Mouse (Mus musculus): ENCODE measurements around the gene Gpr157. TPM values are rescaled to one million over a fixed set of nuclear protein-coding genes. Genes with fewer than 3 reads are reported as not detected.

The Gpr157 gene
- polyA plus RNA-seq, 1 experiment = 3.1 TPM

DNA sequence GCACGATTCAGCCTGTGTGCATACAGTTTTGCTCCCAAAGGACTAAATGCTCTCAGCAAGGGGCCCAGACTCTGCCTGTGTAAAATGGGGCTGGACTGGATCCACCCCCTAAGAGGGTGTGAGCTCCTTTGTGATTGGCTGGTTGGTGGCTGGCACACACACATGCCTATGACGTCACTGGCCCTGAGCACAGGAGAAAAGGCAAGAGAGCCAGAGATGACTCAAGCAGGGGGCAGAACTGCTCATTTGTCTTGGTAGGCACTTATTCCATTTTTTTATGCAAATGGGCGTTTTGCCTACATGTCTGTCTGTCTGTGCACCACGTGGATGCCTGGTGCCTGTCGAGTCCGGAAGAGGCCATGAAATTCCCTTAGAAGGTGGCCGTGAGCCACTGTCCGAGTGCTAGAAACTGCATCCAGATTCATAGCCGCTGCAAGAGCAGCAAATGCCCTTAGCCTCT lies 50.9 kb downstream of the Gpr157 start:
- Histone ChIP-seq H3K4me3 (replicated peaks; ENCODE audit: insufficient read depth, low read depth, low read length) (peak overlapping the region; percentile 38), H3K4me1 (ENCODE audit: control insufficient read depth, insufficient read depth, low read length) (peaks cover 3% of the 10 kb centered on the region), H3K27ac (ENCODE audit: insufficient read depth, low read length) (no peak overlapping the region), H3K27me3 (ENCODE audit: control insufficient read depth, insufficient read depth, low read length) (no peaks in the 10 kb centered on the region)
- peak; percentile 32 to 50 for DNase-seq
- 17% methylated on average over 9 of the region's 9 CpGs for WGBS
- TF ChIP-seq POLR2A (IDR thresholded peaks at IDR 0.05; ENCODE audit: borderline replicate concordance, insufficient read depth, low read length) = no peak

DNA sequence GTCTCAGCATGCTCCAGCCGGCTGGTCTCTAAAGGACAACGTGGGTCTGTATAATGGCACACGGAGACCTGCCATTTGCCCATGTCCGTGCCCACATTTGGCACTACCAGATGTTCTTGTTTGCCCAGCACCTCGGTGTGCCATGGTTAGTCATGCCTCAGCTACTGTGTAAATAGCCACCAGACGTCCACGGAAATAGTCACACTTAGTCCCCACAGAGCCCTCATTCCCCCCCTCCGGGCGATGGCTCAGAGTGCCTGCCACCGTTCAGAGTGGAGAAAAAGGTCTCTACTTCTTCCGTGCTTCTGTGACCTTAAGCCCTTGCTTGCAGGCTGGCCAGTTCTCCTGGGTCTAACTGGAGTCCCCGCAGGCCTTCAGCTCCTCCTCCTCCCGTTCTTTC lies 51.9 kb downstream of the Gpr157 start:
- DNase-seq = no peak
- 50% methylated on average over 13 of the region's 13 CpGs for WGBS
- TF ChIP-seq POLR2A (IDR thresholded peaks at IDR 0.05; ENCODE audit: borderline replicate concordance, insufficient read depth, low read length) (no peak), CTCF (IDR thresholded peaks at IDR 0.05; ENCODE audit: borderline replicate concordance, insufficient read depth, low read depth, low read length) (no peak)
- Histone ChIP-seq H3K27ac (ENCODE audit: insufficient read depth, low read length) (no peak overlapping the region), H3K4me1 (ENCODE audit: control insufficient read depth, insufficient read depth, low read length) (peaks cover 3% of the 10 kb centered on the region), H3K4me3 (replicated peaks; ENCODE audit: insufficient read depth, low read depth, low read length) (no peak overlapping the region), H3K27me3 (ENCODE audit: control insufficient read depth, insufficient read depth, low read length) (no peaks in the 10 kb centered on the region)

DNA sequence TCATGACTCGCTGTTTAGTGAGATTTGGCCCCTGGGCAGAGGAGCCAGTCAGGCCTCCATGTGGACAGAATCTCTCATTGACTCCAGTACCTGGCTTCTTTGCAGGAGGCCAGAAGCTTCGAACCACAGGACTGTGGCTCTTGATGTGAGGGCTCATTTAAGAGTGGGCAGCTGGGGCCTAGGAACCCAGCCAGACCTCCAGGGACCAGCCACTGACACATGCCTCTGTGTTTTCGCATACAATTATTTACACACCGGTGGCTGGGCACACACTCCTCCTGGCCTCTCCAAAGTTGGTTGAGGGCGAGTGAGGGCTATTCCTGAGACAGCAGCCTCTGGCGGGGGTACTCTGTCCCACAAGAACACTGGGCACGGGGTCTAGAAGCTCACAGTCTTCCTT lies 53.2 kb downstream of the Gpr157 start:
- Histone ChIP-seq H3K4me3 (replicated peaks; ENCODE audit: insufficient read depth, low read depth, low read length) (no peak overlapping the region), H3K4me1 (ENCODE audit: control insufficient read depth, insufficient read depth, low read length) (peaks cover 3% of the 10 kb centered on the region), H3K27ac (ENCODE audit: insufficient read depth, low read length) (no peak overlapping the region), H3K27me3 (ENCODE audit: control insufficient read depth, insufficient read depth, low read length) (no peaks in the 10 kb centered on the region)
- no peak for TF ChIP-seq POLR2A (IDR thresholded peaks at IDR 0.05; ENCODE audit: borderline replicate concordance, insufficient read depth, low read length)
- no peak for TF ChIP-seq CTCF (IDR thresholded peaks at IDR 0.05; ENCODE audit: borderline replicate concordance, insufficient read depth, low read depth, low read length)
- DNase-seq = no peak
- 49% methylated on average over 7 of the region's 7 CpGs for WGBS

DNA sequence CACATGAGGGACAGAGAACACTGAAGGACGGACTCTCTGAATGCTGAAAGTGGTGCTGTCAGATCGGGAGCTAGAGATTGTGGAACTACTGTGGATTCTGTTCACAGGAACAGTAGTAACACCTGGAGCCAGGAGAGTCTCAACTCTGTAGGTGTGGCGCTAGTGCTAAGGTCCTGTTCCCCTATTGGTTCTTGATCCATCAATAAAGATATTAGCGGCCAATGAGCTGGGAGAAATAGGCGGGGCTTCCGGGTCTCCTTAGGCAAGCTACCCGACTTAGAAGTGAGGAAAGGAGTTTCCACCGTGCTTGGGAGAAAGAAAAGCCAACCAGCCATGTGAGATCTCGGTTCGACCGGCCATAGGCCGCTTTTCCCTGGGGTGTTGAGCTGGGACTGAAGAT lies 57.1 kb downstream of the Gpr157 start:
- no peaks in the 10 kb centered on the region for H3K4me1 ChIP-seq (ENCODE audit: control insufficient read depth, insufficient read depth, low read length)
- TF ChIP-seq CTCF (IDR thresholded peaks at IDR 0.05; ENCODE audit: borderline replicate concordance, insufficient read depth, low read depth, low read length) (no peak), POLR2A (IDR thresholded peaks at IDR 0.05; ENCODE audit: borderline replicate concordance, insufficient read depth, low read length) (no peak)
- no peak overlapping the region for H3K27ac ChIP-seq (ENCODE audit: insufficient read depth, low read length)
- no peak for DNase-seq
- no peaks in the 10 kb centered on the region for H3K27me3 ChIP-seq (ENCODE audit: control insufficient read depth, insufficient read depth, low read length)
- H3K4me3 ChIP-seq (replicated peaks; ENCODE audit: insufficient read depth, low read depth, low read length) = no peak overlapping the region
- 33% methylated on average over 12 of the region's 12 CpGs for WGBS

DNA sequence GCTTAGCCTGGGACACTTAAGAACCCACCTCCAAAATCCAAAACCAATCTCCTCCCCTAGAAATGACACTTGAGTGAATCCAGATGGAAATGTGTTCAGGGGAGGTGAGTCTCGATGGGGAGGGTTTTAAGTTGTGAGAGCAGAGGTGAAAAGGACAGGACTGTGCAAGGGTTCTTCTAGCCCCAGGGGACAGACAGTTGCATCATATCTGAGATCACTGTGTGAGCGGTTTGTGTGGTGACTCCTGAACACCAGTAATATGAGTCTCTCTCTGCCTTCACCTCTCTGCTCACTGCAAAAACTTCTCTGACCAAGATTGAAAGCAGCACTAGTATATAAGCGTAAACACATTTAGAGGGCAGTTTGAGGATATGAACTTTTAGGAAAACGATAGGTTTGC lies 59.1 kb downstream of the Gpr157 start:
- TF ChIP-seq POLR2A (IDR thresholded peaks at IDR 0.05; ENCODE audit: borderline replicate concordance, insufficient read depth, low read length) = no peak
- no peak for TF ChIP-seq CTCF (IDR thresholded peaks at IDR 0.05; ENCODE audit: borderline replicate concordance, insufficient read depth, low read depth, low read length)
- DNase-seq = no peak
- Histone ChIP-seq H3K4me1 (ENCODE audit: control insufficient read depth, insufficient read depth, low read length) (no peaks in the 10 kb centered on the region), H3K27me3 (ENCODE audit: control insufficient read depth, insufficient read depth, low read length) (no peaks in the 10 kb centered on the region), H3K27ac (ENCODE audit: insufficient read depth, low read length) (no peak overlapping the region), H3K4me3 (replicated peaks; ENCODE audit: insufficient read depth, low read depth, low read length) (no peak overlapping the region)
- 82% methylated on average over 4 of the region's 4 CpGs for WGBS

DNA sequence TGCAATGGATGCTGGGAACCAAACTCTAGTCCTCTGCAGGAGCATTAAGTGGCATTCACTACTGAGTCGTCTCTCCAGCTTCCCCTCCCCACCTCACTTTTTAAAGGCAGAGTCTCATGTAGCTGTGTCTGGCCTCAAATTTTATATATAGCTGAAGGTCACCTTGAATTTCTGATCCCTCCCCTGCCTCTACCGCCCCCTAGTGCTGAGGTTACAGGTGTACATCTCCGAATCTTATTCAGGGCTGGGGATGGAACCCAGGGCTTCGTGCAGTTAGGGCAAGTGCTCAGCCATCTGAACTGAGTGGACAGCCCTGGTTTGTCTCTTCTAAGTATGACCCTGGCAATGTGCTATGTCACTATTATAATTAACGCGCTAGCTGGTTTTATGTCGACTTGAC lies 63.9 kb downstream of the Gpr157 start:
- H3K27me3 ChIP-seq (ENCODE audit: control insufficient read depth, insufficient read depth, low read length) = no peaks in the 10 kb centered on the region
- DNase-seq = no peak
- 80% methylated on average over 7 of the region's 7 CpGs for WGBS

DNA sequence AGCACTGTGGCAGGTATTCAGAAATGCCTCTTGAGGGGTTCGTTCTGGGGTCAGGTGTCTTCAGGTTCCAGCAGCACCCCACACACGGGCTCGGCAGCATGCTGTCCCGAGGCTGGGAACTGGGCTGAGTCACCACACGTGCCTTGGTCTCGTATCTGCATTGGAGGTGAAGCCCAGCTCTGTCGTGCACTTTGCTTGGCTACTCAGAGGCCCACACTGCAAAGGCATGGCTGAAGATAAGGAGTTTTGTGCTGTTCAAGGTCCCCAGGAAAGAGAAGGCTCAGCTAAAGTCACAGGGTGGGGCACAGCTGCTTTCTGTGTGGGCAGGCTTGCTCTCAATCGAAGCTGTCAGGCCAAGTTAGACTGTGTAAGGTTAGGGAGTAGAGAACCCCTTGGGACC lies 65.3 kb downstream of the Gpr157 start:
- no peak for DNase-seq
- Histone ChIP-seq H3K4me3 (replicated peaks; ENCODE audit: insufficient read depth, low read depth, low read length) (no peak overlapping the region), H3K27me3 (ENCODE audit: control insufficient read depth, insufficient read depth, low read length) (no peaks in the 10 kb centered on the region), H3K27ac (ENCODE audit: insufficient read depth, low read length) (no peak overlapping the region), H3K4me1 (ENCODE audit: control insufficient read depth, insufficient read depth, low read length) (no peaks in the 10 kb centered on the region)
- TF ChIP-seq CTCF (IDR thresholded peaks at IDR 0.05; ENCODE audit: borderline replicate concordance, insufficient read depth, low read depth, low read length) = no peak
- no peak for TF ChIP-seq POLR2A (IDR thresholded peaks at IDR 0.05; ENCODE audit: borderline replicate concordance, insufficient read depth, low read length)
- WGBS = 80% methylated on average over 8 of the region's 8 CpGs

More for the DNA sequence above, 63.9 kb downstream of the Gpr157 start:
- Histone ChIP-seq H3K27ac (ENCODE audit: insufficient read depth, low read length) (no peak overlapping the region), H3K4me1 (ENCODE audit: control insufficient read depth, insufficient read depth, low read length) (no peaks in the 10 kb centered on the region), H3K4me3 (replicated peaks; ENCODE audit: insufficient read depth, low read depth, low read length) (no peak overlapping the region)
- no peak for TF ChIP-seq CTCF (IDR thresholded peaks at IDR 0.05; ENCODE audit: borderline replicate concordance, insufficient read depth, low read depth, low read length)
- TF ChIP-seq POLR2A (IDR thresholded peaks at IDR 0.05; ENCODE audit: borderline replicate concordance, insufficient read depth, low read length) = no peak

DNA sequence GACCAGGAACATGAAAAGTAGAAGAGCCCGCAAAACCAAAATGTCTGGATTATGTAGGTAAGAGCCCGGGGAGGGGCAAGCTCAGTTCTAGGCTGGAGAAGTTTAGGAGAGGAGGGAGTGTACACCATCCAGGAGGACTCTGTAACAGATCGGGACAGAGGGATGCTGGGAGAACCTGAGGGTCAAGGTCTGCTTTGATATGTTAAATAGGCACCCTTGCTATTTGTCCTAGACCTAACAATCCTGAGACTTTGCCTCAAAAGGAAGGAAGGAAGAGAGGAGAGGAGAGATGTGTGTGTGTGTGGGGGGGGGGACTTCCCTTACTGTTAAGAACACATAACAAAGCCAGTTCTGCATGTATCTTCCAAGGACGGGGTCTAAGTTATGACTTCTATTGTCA lies 68.1 kb downstream of the Gpr157 start:
- Histone ChIP-seq H3K4me1 (ENCODE audit: control insufficient read depth, insufficient read depth, low read length) (no peaks in the 10 kb centered on the region), H3K27ac (ENCODE audit: insufficient read depth, low read length) (no peak overlapping the region), H3K4me3 (replicated peaks; ENCODE audit: insufficient read depth, low read depth, low read length) (no peak overlapping the region), H3K27me3 (ENCODE audit: control insufficient read depth, insufficient read depth, low read length) (no peaks in the 10 kb centered on the region)
- DNase-seq = no peak
- no peak for TF ChIP-seq POLR2A (IDR thresholded peaks at IDR 0.05; ENCODE audit: borderline replicate concordance, insufficient read depth, low read length)
- TF ChIP-seq CTCF (IDR thresholded peaks at IDR 0.05; ENCODE audit: borderline replicate concordance, insufficient read depth, low read depth, low read length) = no peak
- WGBS = 90% methylated on average over 4 of the region's 4 CpGs

Other genes starting within 250 kb of the Gpr157 start
- 25.3 and 26.3 TPM in 2 replicates for gene Spsb1, start 132.3 kb upstream of the Gpr157 start, polyA plus RNA-seq (2012; rRNA removed)
- 11.6 and 14.1 TPM in 2 replicates for gene H6pd, start 78.3 kb upstream of the Gpr157 start, polyA plus RNA-seq (2012; rRNA removed)
- gene Slc2a5, start 31.9 kb downstream of the Gpr157 start, polyA plus RNA-seq (2012; rRNA removed) = 1.7 and 2.2 TPM in 2 replicates
- not detected in 2 replicates for gene Slc2a7, start 61.6 kb downstream of the Gpr157 start, polyA plus RNA-seq (2012; rRNA removed)
- gene Car6, start 114.0 kb downstream of the Gpr157 start, polyA plus RNA-seq (2012; rRNA removed) = not detected in 2 replicates
- gene Eno1, start 149.4 kb downstream of the Gpr157 start, polyA plus RNA-seq (2012; rRNA removed) = 918 and 961 TPM in 2 replicates
- 69.1 and 73.2 TPM in 2 replicates for gene Rere, start 194.3 kb downstream of the Gpr157 start, polyA plus RNA-seq (2012; rRNA removed)